Mouse (Mus musculus) lung, postnatal 0 days (tissue): ENCODE results near the gene Prkcsh.

Source experiments
- CTCF ChIP-seq: IDR thresholded peaks from 2 replicates; pipeline ENCODE4 v1.5.1; 2016; ENCODE audit warnings: antibody characterized with exemption, mild to moderate bottlenecking
- EP300 ChIP-seq: IDR thresholded peaks from 2 replicates; pipeline ENCODE4 v1.6.1; 2016; ENCODE audit warnings: antibody characterized with exemption, mild to moderate bottlenecking, control low read depth

GRCm38 (mm10) chr9:21968883-21969282 is 33.7 kb upstream of the Prkcsh start:
- TF ChIP-seq EP300 (no peak), CTCF (no peak)
